Mouse (Mus musculus) embryo, embryonic 9.5 days (tissue): ENCODE measurements around the gene Mbtd1.

Source experiments
- DNase-seq: peaks from one replicate; pipeline ENCODE4 v3.0.0-alpha.2; 2017; ENCODE audit errors: extremely low spot score

Gene Mbtd1

DNA sequence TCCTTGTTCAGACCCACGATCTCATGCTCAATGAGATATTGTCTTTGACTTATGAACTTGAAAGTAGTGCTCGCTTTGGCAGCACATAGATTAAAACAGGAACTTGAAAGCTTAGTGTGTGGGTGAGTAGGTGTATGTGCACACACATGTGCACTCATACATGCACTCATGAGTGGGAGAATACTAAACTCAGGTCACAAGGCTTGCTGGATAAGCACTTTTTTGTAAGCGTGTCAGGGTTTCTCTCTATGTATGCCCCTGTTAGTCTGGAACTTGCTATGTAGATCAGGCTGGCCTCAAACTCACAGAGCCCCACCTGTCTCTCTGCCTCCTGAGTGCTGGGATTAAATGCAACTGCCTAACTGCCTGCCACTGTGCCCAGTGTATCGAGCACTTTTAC lies 101.4 kb downstream of the Mbtd1 start:
- no peak for DNase-seq

DNA sequence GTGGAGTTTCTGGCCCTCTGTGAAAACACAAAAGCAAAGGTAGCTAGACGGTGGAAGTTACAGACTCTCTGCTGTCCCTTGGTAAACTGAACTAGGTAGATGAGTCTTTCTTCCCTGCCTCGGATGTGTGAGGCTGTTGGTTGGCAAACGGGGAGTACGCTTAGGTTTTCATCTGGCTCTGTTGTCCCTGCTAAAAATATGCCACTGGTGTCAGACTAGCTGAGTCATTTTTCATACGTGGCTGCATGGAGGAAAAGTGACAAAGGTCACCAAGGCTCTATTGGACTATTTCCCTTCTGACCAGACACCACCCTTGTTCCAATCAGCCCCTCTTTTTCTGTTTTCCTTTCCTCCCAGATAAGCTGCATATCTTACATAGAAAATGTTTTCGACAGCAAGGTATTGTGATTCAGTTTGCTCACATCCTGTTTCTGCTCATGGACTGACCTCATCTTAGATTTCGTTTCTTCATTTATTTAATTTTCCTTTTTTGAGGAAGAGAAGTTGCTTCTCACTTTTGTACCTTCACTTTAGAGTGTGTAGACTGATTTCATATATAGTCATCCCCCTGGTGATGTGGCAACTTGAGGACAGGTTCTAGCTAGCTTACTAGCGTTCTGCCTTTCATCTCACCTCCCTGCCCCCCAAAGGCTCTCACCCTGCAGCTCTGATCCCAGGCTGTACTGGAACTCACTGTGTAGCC lies 102.1 kb downstream of the Mbtd1 start:
- no peak for DNase-seq

DNA sequence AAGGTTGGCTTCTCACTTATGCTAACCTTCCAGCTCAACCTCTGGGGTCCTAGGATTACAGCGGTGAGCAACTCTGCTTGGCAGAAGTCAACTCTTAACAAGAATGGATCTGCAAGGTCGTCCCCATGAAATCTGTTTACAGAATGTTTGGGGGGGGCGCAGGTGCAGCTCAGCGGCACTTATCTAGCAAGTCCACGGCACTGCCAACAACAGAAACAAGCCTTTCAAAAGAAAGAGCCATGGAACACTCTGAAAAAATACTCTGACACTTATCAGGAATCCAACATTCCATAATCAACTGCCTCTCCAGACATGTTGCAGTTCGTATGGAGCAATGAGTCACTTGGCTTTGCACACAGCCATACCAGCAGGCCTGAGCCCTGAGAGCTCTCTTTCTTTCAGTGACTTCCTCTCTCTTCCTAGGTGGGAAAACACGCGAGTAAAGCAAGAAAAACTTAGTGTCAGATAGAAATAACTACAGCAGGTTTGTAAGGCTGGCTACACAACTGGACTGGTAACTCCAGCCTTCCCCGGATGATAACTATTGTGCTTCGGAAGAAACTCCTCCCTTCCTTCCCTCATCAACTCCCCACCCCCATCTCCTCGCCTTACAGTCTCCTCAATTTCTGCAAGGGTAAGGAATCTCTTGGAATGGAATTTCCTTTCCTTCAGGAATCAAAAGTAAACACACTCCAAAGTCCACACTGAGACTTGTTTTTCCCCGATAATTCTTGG lies 102.8 kb downstream of the Mbtd1 start:
- DNase-seq = no peak

DNA sequence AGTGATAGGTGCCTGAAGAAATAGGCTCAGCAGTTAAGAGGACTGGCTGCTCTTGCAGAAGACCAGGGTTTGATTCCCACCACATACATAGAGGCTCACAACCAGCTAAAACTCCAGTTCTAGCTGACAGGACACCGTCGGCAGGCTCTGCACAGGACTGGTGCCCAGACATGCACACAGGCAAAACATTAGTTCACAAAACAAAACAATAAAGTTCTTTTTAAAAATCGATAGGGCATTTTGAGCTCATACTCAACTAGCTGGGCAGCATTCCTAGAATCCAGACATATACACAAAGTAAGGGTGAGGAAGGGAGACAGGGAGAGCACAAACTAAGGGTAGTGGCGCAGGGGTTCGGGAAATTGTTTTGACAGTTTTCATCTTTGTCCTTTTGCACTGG lies 108.9 kb downstream of the Mbtd1 start:
- no peak for DNase-seq

DNA sequence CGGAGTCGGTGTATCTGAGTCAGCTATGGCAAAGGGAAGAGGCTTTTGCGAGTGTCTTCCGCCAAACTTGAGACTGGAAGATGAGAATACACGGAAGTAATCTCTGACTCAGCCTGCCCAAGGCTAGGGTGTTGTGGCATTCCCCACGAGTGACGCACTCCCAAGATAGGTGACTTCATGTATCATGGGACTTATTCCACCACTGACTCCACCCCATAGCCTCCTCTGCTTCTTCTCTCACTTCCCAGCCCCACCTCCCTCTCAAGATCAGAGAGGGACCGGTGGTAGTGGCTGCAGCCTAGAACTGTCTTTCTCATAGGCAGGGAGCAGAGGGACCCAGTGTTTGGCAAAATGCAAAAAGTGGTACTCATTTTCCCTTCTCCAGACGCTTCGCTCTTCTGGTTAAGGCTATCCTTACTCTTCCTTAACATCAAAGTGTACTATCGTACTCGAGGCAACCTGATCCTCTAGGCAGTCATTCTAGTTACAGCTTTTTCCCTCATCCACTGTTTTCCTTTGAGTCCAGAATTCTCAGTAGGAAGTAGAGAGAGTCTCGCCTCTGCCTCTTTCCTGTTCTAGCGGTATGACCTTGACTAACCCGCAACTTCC lies 109.6 kb downstream of the Mbtd1 start:
- DNase-seq = peak; percentile 52

DNA sequence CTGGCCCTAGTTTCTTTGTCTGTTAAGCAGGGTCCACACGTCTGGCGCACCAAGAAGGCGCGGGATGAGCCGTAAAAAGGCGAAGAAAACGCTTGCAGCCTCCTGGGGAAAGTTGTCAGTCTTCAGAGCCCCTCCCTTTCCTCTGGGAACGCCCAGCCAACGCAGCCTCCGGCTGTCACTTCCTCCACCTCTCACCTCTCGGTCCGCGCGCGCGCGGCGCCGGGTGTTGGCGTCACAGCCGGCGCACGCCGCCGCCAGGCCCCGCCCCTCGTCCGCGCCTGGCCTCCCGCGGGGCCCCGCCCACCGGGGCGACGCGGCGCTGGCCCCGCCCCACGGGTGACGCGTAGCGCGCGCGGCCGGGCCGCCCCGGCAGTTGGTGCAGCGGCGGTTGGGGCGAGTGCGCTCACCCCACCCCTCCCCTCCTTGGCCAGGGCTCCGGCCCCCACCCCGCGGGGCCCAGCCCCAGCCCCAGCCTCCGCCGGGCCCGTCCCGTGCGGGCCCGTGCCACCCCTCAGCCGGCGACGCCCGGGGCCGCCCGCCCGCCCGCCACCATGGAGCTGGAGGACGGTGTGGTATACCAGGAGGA lies 110.2 kb downstream of the Mbtd1 start, which contains the start of gene Spag9:
TSS of gene Spag9 (plus strand) at position 372 of the 586 bp plus-strand sequence.
- DNase-seq = peak; percentile 94
